Mouse (Mus musculus) olfactory bulb, adult 2 months (tissue): ENCODE measurements around the gene Mfsd4a. TPM values are rescaled to one million over a fixed set of nuclear protein-coding genes. Genes with fewer than 3 reads are reported as not detected.

Experiments
- H3K27ac ChIP-seq: fragments of 200-500 bp; 2 replicates; pipeline ENCODE4 v1.5.1; 2012; ENCODE audit warnings: low read depth, low read length; ENCODE audit not compliant: insufficient read depth
- H3K4me1 ChIP-seq: fragments of 200-500 bp; 2 replicates; pipeline ENCODE4 v1.6.1; 2012; ENCODE audit warnings: low read length; ENCODE audit not compliant: control insufficient read depth, insufficient read depth
- H3K4me3 ChIP-seq: fragments of 200-500 bp; 2 replicates; pipeline ENCODE4 v1.5.1; 2012; ENCODE audit warnings: mild to moderate bottlenecking, low read depth, low read length, moderate library complexity; ENCODE audit not compliant: insufficient read depth
- CTCF ChIP-seq: fragments of 200-500 bp; IDR thresholded peaks from 2 replicates; pipeline ENCODE4 v1.5.1; 2012; ENCODE audit warnings: low read depth, mild to moderate bottlenecking, low read length, moderate library complexity; ENCODE audit not compliant: insufficient read depth
- POLR2A ChIP-seq: fragments of 200-500 bp; IDR thresholded peaks from 2 replicates; pipeline ENCODE4 v1.6.1; 2012; ENCODE audit warnings: mild to moderate bottlenecking, low read depth, low read length, moderate library complexity; ENCODE audit not compliant: insufficient read depth
- WGBS: fragments of 180-500 bp; shearing (Covaris S2); methylation state at CpG from one replicate; pipeline ENCODE4 v1.1.7; 2018; 5-methylcytosine and 5-hydroxymethylcytosine counted together
- polyA plus RNA-seq: library from polyadenylated mRNA; stranded (reverse); fragments of >200 nt; gene quantifications from 2 replicates; pipeline ENCODE4 v1.2.4, GENCODE M21; 2012; ENCODE audit warnings: low replicate concordance; ENCODE audit not compliant: missing spikeins, insufficient read depth, insufficient read length

Gene Mfsd4a
- polyA plus RNA-seq, 1 experiment, result not detected

DNA sequence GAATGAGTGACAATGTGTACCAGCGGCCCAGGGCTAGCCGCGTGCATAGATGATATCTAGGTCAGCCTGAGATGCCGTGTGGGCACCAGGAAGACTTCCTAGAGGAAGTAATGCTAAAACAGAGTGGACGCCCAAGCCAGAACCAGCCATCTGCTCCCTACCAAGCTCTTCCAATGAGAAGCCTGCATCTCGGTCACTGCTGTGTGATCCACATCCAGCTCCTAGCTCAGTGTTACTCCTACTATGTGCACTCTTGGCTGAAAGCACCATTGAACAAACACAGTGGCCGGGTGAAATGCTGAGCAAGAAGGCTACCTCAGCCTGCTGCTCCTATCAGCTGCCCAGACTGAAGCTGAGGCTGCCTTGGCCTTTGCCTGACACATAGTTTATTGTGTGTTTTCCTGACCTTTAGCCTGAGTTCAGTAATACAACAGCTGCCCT is 75.3 kb downstream of the Mfsd4a start:
- TF ChIP-seq POLR2A (no peak), CTCF (no peak)
- no peaks in the 10 kb centered on the region for H3K4me1 ChIP-seq
- 86% methylated on average over 7 of the region's 7 CpGs for WGBS
- no peak overlapping the region for H3K27ac ChIP-seq
- H3K4me3 ChIP-seq, result no peak overlapping the region

GRCm38 (mm10) chr1:131990083-131990760 is 77.6 kb downstream of the Mfsd4a start:
- no peak overlapping the region for H3K27ac ChIP-seq
- H3K4me1 ChIP-seq, result no peaks in the 10 kb centered on the region
- WGBS, result 94% methylated on average over 9 of the region's 9 CpGs
- no peak overlapping the region for H3K4me3 ChIP-seq
- no peak for TF ChIP-seq CTCF
- TF ChIP-seq POLR2A, result no peak

DNA sequence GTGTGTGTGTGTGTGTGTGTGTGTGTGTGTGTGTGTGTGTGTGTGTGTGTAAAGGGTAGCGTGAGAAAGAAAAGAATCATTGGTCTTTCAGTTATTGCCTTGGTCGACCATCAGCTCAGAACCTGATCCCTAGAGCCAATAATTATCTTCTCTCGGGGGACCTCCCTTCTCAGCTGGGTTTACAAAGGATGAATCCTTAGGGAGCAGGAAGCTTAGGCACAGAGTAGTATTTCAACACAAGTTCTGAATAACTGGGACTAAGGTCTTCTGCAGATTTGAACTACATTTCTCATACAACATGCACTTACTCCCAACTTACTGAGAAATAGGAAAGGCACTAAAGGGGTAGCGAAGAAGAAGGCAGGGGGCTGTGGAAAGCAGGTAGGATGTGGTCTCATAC is 78.4 kb downstream of the Mfsd4a start:
- TF ChIP-seq POLR2A (no peak), CTCF (no peak)
- H3K27ac ChIP-seq, result no peak overlapping the region
- 53% methylated on average over 4 of the region's 4 CpGs for WGBS
- no peak overlapping the region for H3K4me3 ChIP-seq
- no peaks in the 10 kb centered on the region for H3K4me1 ChIP-seq

GRCm38 (mm10) chr1:131987432-131987831 is 80.4 kb downstream of the Mfsd4a start:
- H3K4me1 ChIP-seq, result no peaks in the 10 kb centered on the region
- WGBS, result 68% methylated on average over 15 of the region's 15 CpGs

GRCm38 (mm10) chr1:131983806-131984205 is 84.1 kb downstream of the Mfsd4a start:
- Histone ChIP-seq H3K27ac (no peak overlapping the region), H3K4me1 (no peaks in the 10 kb centered on the region), H3K4me3 (no peak overlapping the region)
- TF ChIP-seq CTCF (no peak), POLR2A (no peak)
- 54% methylated on average over 2 of the region's 2 CpGs for WGBS

More at GRCm38 (mm10) chr1:131987432-131987831, 80.4 kb downstream of the Mfsd4a start:
- TF ChIP-seq CTCF, result no peak
- TF ChIP-seq POLR2A, result no peak
- H3K4me3 ChIP-seq, result no peak overlapping the region
- no peak overlapping the region for H3K27ac ChIP-seq

GRCm38 (mm10) chr1:131982907-131983306 is 85.0 kb downstream of the Mfsd4a start:
- Histone ChIP-seq H3K4me1 (no peaks in the 10 kb centered on the region), H3K4me3 (no peak overlapping the region), H3K27ac (no peak overlapping the region)
- TF ChIP-seq POLR2A (no peak), CTCF (peak; percentile 57)
- WGBS, result 31% methylated on average over 5 of the region's 5 CpGs

DNA sequence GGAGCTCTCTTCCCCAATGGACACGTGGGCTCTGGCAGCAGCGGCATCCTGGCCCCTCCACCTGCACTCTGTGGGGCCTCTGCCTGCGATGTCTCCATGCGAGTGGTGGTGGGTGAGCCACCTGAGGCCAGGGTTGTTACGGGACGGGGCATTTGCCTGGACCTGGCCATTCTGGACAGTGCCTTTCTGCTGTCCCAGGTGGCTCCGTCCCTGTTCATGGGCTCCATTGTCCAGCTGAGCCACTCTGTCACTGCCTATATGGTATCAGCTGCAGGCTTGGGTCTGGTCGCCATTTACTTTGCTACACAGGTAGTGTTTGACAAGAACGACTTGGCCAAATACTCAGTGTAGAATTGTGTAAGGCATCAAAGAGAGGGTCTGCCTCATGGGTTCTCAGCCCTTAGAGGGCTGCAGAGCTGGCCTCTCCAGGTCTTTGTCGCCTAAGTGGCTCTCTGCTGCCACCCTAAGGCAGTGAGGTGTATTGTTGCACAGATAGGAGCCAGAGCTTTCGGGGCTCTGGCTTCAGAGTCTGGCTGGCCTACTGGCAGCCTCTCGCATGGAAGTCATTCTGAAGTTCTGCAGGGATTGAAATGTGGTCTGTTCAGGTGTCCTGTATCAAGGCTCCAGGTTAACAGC is 86.4 kb downstream of the Mfsd4a start:
- H3K27ac ChIP-seq, result no peak overlapping the region
- TF ChIP-seq CTCF (peak; percentile 80), POLR2A (no peak)
- WGBS, result 55% methylated on average over 12 of the region's 12 CpGs
- no peaks in the 10 kb centered on the region for H3K4me1 ChIP-seq
- H3K4me3 ChIP-seq, result no peak overlapping the region

- H3K4me1 ChIP-seq, result no peaks in the 10 kb centered on the region
- no peak overlapping the region for H3K4me3 ChIP-seq
- TF ChIP-seq CTCF, result no peak
- TF ChIP-seq POLR2A, result no peak
- 75% methylated on average over 2 of the region's 2 CpGs for WGBS
- H3K27ac ChIP-seq, result no peak overlapping the region
Measured at GRCm38 (mm10) chr1:131980471-131980870, 87.4 kb downstream of the Mfsd4a start.

DNA sequence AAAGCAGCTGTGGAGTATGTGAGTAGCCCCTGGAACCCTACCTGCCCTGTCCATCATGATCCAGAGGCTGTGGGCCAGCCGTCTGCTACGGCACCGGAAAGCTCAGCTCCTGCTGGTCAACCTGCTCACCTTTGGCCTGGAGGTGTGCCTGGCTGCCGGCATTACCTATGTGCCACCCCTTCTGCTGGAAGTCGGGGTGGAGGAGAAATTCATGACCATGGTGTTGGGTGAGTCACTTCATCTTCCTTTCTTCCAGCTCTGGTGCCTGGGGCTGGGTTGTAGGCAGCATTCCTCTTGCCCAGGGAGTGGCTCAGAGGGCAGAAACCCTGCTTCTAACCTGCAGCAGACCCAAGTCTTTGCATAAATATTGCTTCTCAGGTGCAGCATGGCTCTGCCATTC is 91.0 kb downstream of the Mfsd4a start:
- TF ChIP-seq CTCF, result no peak
- no peak for TF ChIP-seq POLR2A

More for the DNA sequence above, 91.0 kb downstream of the Mfsd4a start:
- 90% methylated on average over 5 of the region's 5 CpGs for WGBS
- Histone ChIP-seq H3K27ac (no peak overlapping the region), H3K4me1 (no peaks in the 10 kb centered on the region), H3K4me3 (no peak overlapping the region)
